Mouse (Mus musculus): ENCODE measurements around the gene Rsph10b.
A peak's percentile ranks its signal among the peaks of the same experiment; 100 is the strongest.

Gene Rsph10b

GRCm38 (mm10) chr5:143932831-143933230 is at the start of gene Rsph10b:
Gene Rsph10b (plus strand): TSS chr5:143933035.
- DNase-seq (ENCODE audit: low read depth): no peak

- no peak for DNase-seq (ENCODE audit: low read depth)
Observed at GRCm38 (mm10) chr5:143885274-143885673, 47.6 kb upstream of the Rsph10b start.

GRCm38 (mm10) chr5:143890741-143891140 is 42.1 kb upstream of the Rsph10b start:
- DNase-seq (ENCODE audit: low read depth): no peak

GRCm38 (mm10) chr5:143892255-143892886 is 40.5 kb upstream of the Rsph10b start:
- no peak for DNase-seq (ENCODE audit: low read depth)

GRCm38 (mm10) chr5:143893396-143893795 is 39.4 kb upstream of the Rsph10b start:
- peak; percentile 97 for DNase-seq (ENCODE audit: low read depth)

- no peak for DNase-seq (ENCODE audit: low read depth)
Observed at GRCm38 (mm10) chr5:143897635-143898330, 35.1 kb upstream of the Rsph10b start, which contains the start of gene Ankrd61. Gene Ankrd61 (minus strand): TSS chr5:143897685.

- DNase-seq (ENCODE audit: low read depth): no peak
Observed at GRCm38 (mm10) chr5:143902111-143902510, 30.7 kb upstream of the Rsph10b start.

- DNase-seq (ENCODE audit: low read depth): no peak
Observed at GRCm38 (mm10) chr5:143903813-143904212, 29.0 kb upstream of the Rsph10b start.

GRCm38 (mm10) chr5:143906429-143906828 is 26.4 kb upstream of the Rsph10b start:
- DNase-seq (ENCODE audit: low read depth): peak; percentile 33

- DNase-seq (ENCODE audit: low read depth): no peak
Observed at GRCm38 (mm10) chr5:143908926-143909325, 23.9 kb upstream of the Rsph10b start.

- DNase-seq (ENCODE audit: low read depth): peak; percentile 99
Observed at GRCm38 (mm10) chr5:143909417-143910400, 23.1 kb upstream of the Rsph10b start, which contains the start of the genes Aimp2 and Pms2. Gene Aimp2 (minus strand): TSS chr5:143909847. Gene Pms2 (plus strand): TSS chr5:143909964.

GRCm38 (mm10) chr5:143916221-143916620 is 16.6 kb upstream of the Rsph10b start:
- DNase-seq (ENCODE audit: low read depth): no peak

- DNase-seq (ENCODE audit: low read depth): peak; percentile 82
Observed at GRCm38 (mm10) chr5:143917418-143917817, 15.4 kb upstream of the Rsph10b start.

GRCm38 (mm10) chr5:143918120-143918519 is 14.7 kb upstream of the Rsph10b start:
- no peak for DNase-seq (ENCODE audit: low read depth)

GRCm38 (mm10) chr5:143924781-143925452 is 7.9 kb upstream of the Rsph10b start:
- DNase-seq (ENCODE audit: low read depth): no peak

GRCm38 (mm10) chr5:143927875-143928274 is 5.0 kb upstream of the Rsph10b start, which contains the start of gene Gm42421:
Gene Gm42421 (plus strand): TSS chr5:143928175.
- DNase-seq (ENCODE audit: low read depth): no peak

GRCm38 (mm10) chr5:143929291-143929690 is 3.5 kb upstream of the Rsph10b start:
- no peak for DNase-seq (ENCODE audit: low read depth)

GRCm38 (mm10) chr5:143930656-143931055 is 2.2 kb upstream of the Rsph10b start:
- no peak for DNase-seq (ENCODE audit: low read depth)

- no peak for DNase-seq (ENCODE audit: low read depth)
Observed at GRCm38 (mm10) chr5:143931863-143932580, 813 bp upstream of the Rsph10b start.

GRCm38 (mm10) chr5:143933414-143933813 is 579 bp downstream of the Rsph10b start:
- no peak for DNase-seq (ENCODE audit: low read depth)

- DNase-seq (ENCODE audit: low read depth): peak; percentile 53
Observed at GRCm38 (mm10) chr5:143933875-143934274, 1.0 kb downstream of the Rsph10b start.
